ENCODE assay signal across 11 mouse cellular contexts in genomic region chr6:116024666-116025065, GRCm38 (mm10).
"Had no signal": no experiment of that assay in that cellular context is flagged by ENCODE, and none has a peak within 500 bp of the region (broad histone marks: within the 10 kb centered on the region; RNA-seq: fewer than 3 reads in every experiment).

No protein-coding gene starts in this region.

- ATAC-seq: liver, postnatal 0 days; midbrain, embryonic 13.5 days; midbrain, embryonic 15.5 days had no signal

- DNase-seq: liver, embryonic 13.5 days; liver, postnatal 0 days; lung, embryonic 14.5 days; lung, postnatal 10 days; lung, postnatal 4 days; right cerebral cortex, postnatal 14 days; thymus, adult 2 months; thymus, postnatal 25 days; thymus, postnatal 4 days had no signal
